Mouse (Mus musculus) testis, adult 10 weeks (tissue): ENCODE data around the gene Agbl1. TPM values are rescaled to one million over a fixed set of nuclear protein-coding genes. Genes with fewer than 3 reads are reported as not detected.

Experiments used
- polyA plus RNA-seq: library from polyadenylated mRNA; stranded (reverse); fragments of 350-450 nt; fragmentation: Illumina TruSeq; extraction: RNeasy Lipid Tissue Mini Kit (QIAGEN cat#74804); gene quantifications from one replicate; pipeline ENCODE4 v1.2.3, GENCODE M21; 2014; ENCODE audit warnings: low read depth, low replicate concordance

Agbl1 gene
- 0.52 TPM for polyA plus RNA-seq

GRCm38 (mm10) chr7:76229311-76229937 is at the start of gene Agbl1:
Gene Agbl1 (plus strand): TSS chr7:76229887.

